ENCODE assay signal across 35 mouse cellular contexts in the genomic region with DNA sequence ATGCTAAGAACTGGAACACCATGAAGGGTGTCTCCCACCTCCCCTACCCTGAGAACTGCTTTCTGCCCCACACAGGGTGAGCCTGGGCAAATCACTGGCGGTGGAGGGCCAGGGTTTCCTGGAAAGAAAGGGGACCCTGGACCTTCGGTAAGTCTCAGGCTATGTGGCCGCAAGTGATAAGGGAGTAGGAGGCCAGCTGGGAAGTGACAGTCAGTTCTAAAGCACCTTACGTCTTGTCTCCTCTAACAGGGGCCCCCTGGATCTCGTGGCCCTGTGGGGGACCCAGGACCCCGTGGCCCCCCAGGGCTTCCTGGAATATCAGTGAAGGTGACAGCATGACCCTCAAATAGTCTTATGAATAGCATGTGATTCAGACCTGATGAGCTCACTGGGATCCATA. TPM values are rescaled to one million over a fixed set of nuclear protein-coding genes. Genes with fewer than 3 reads are reported as not detected.
"Had no signal": no experiment of that assay in that cellular context is flagged by ENCODE, and none has a peak within 500 bp of the region (broad histone marks: within the 10 kb centered on the region; RNA-seq: fewer than 3 reads in every experiment).

No protein-coding gene starts in this region.

- DNase-seq: cerebellum, adult 8-10 months; cerebellum, adult 9-10 months; cerebellum, adult 9-11 months; cerebellum, postnatal 10 days; cerebellum, postnatal 14 days; cerebellum, postnatal 25 days; cerebellum, postnatal 36 days; embryo, embryonic 11 days; forebrain, postnatal 0 days; gastrocnemius, postnatal 10 days; gastrocnemius, postnatal 25 days; gastrocnemius, postnatal 36 days; heart, adult 11 months; heart, adult 18-20 months; heart, adult 2 months had no signal

- H3K4me3 ChIP-seq: embryonic facial prominence, embryonic 10.5 days; embryonic facial prominence, embryonic 12.5 days; embryonic facial prominence, embryonic 13.5 days; embryonic facial prominence, embryonic 15.5 days; erythroblast, embryonic 14.5 days; forebrain, embryonic 10.5 days; forebrain, embryonic 12.5 days; forebrain, embryonic 13.5 days; forebrain, embryonic 15.5 days; gastrocnemius, adult 2 months; heart, adult 2 months had no signal

- H3K9me3 ChIP-seq: embryonic facial prominence, embryonic 10.5 days; embryonic facial prominence, embryonic 12.5 days; embryonic facial prominence, embryonic 13.5 days; embryonic facial prominence, embryonic 15.5 days; forebrain, embryonic 10.5 days; forebrain, embryonic 12.5 days; forebrain, embryonic 13.5 days; forebrain, embryonic 15.5 days had no signal

- H3K27ac ChIP-seq: embryonic facial prominence, embryonic 10.5 days; embryonic facial prominence, embryonic 12.5 days; embryonic facial prominence, embryonic 13.5 days; embryonic facial prominence, embryonic 15.5 days; forebrain, embryonic 10.5 days; forebrain, embryonic 12.5 days; forebrain, embryonic 13.5 days; forebrain, embryonic 15.5 days; heart, adult 2 months had no signal

- ATAC-seq: forebrain, embryonic 13.5 days; forebrain, embryonic 14.5 days; forebrain, embryonic 15.5 days; forebrain, embryonic 16.5 days; forebrain, postnatal 0 days had no signal

- H3K4me2 ChIP-seq: embryonic facial prominence, embryonic 12.5 days; embryonic facial prominence, embryonic 13.5 days; embryonic facial prominence, embryonic 15.5 days; forebrain, embryonic 12.5 days; forebrain, embryonic 13.5 days; forebrain, embryonic 15.5 days had no signal

- H3K27me3 ChIP-seq: embryonic facial prominence, embryonic 12.5 days; embryonic facial prominence, embryonic 13.5 days; embryonic facial prominence, embryonic 15.5 days; forebrain, embryonic 12.5 days; forebrain, embryonic 13.5 days; forebrain, embryonic 15.5 days had no signal

- H3K36me3 ChIP-seq: embryonic facial prominence, embryonic 10.5 days; embryonic facial prominence, embryonic 12.5 days; forebrain, embryonic 10.5 days; forebrain, embryonic 12.5 days; forebrain, embryonic 15.5 days had no signal

- H3K9ac ChIP-seq: embryonic facial prominence, embryonic 12.5 days; embryonic facial prominence, embryonic 13.5 days; embryonic facial prominence, embryonic 15.5 days; forebrain, embryonic 12.5 days; forebrain, embryonic 13.5 days; forebrain, embryonic 15.5 days; forebrain, postnatal 0 days had no signal

- H3K4me1 ChIP-seq: embryonic facial prominence, embryonic 12.5 days; embryonic facial prominence, embryonic 13.5 days; embryonic facial prominence, embryonic 15.5 days; forebrain, embryonic 12.5 days; forebrain, embryonic 13.5 days; forebrain, embryonic 15.5 days had no signal

RNA-seq across cellular contexts. Expression of gene Ucn2, which starts 21.5 kb away (rescaled TPM):
- total RNA-seq: common myeloid progenitor, adult 5-6 weeks; forebrain, postnatal 0 days; granulocyte monocyte progenitor cell, adult 5-6 weeks; heart, adult 18-20 months; heart, adult 2 months had no signal
- polyA plus RNA-seq: embryonic facial prominence, embryonic 10.5 days; embryonic facial prominence, embryonic 11.5 days; erythroblast, embryonic 14.5 days; forebrain, embryonic 10.5 days; forebrain, embryonic 11.5 days; forebrain, embryonic 12.5 days; forebrain, embryonic 13.5 days; forebrain, embryonic 15.5 days; forebrain, embryonic 16.5 days; forebrain, postnatal 0 days; heart, adult 2 months had no signal

RNA-seq across cellular contexts. Expression of gene Tmem89, which starts 49.9 kb away (rescaled TPM):
- total RNA-seq: common myeloid progenitor, adult 5-6 weeks; gastrocnemius, adult 18-20 months; gastrocnemius, adult 2 months; gastrocnemius, postnatal 10 days; gastrocnemius, postnatal 14 days; gastrocnemius, postnatal 25 days; gastrocnemius, postnatal 36 days; gastrocnemius, postnatal 4 days; granulocyte monocyte progenitor cell, adult 5-6 weeks; heart, adult 18-20 months; heart, adult 2 months had no signal
- polyA plus RNA-seq: embryonic facial prominence, embryonic 10.5 days; embryonic facial prominence, embryonic 11.5 days; embryonic facial prominence, embryonic 12.5 days; embryonic facial prominence, embryonic 13.5 days; embryonic facial prominence, embryonic 14.5 days; erythroblast, embryonic 14.5 days; forebrain, embryonic 10.5 days; forebrain, embryonic 11.5 days; forebrain, embryonic 12.5 days; forebrain, embryonic 13.5 days; forebrain, embryonic 14.5 days; forebrain, embryonic 15.5 days; forebrain, embryonic 16.5 days had no signal
